Mouse (Mus musculus) cortical plate, adult 2 months (tissue): Measurements from ENCODE around the gene Wdtc1.

Source experiments
- CTCF ChIP-seq: fragments of 200-500 bp; IDR thresholded peaks from 2 replicates; pipeline ENCODE4 v1.5.1; 2011; ENCODE audit warnings: mild to moderate bottlenecking, control low read depth, low read length; ENCODE audit not compliant: insufficient read depth; ENCODE audit errors: extremely low read depth
- POLR2A ChIP-seq: fragments of 200-500 bp; IDR thresholded peaks from 2 replicates; pipeline ENCODE4 v1.6.1; 2011; ENCODE audit warnings: mild to moderate bottlenecking, low read length, control low read depth; ENCODE audit not compliant: insufficient read depth; ENCODE audit errors: extremely low read depth

DNA sequence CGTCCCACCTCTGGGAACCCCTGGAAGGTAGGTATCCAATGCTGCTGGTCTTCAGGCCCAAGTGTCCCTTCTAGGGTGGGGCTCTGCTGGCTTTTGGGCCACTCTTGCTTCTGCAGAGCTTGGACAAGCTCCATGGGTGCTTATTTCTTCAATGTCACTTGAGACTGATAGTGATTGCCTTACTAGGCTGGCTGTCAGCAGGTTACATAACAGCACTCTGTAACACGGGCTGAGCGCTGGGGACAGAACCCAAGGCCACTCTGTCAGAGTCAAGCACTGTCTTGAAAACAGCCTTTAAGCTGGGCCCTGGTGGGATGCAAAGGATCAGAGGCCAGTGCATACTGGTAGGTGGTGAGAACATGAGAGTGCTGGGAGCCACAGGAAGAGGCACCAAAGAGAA, 88.0 kb downstream of the Wdtc1 start:
- TF ChIP-seq CTCF (no peak), POLR2A (no peak)
